Mouse (Mus musculus) forebrain, postnatal 0 days (tissue): ENCODE measurements around the gene Glrx. TPM values are rescaled to one million over a fixed set of nuclear protein-coding genes. Genes with fewer than 3 reads are reported as not detected.

Experiments used
- ATAC-seq: fragments of 200-750 bp; cut with Nextera tagmentation; 2 replicates; pipeline ENCODE4 v1.8.0; 2017; ENCODE audit warnings: mild to moderate bottlenecking, moderate library complexity
- DNase-seq: peaks from one replicate; pipeline ENCODE4 v3.0.0-alpha.2; 2015
- H3K27ac ChIP-seq: fragments of 300-500 bp; sonication (generic); 2 replicates; pipeline ENCODE4 v1.5.1; 2014; ENCODE audit warnings: low read depth, mild to moderate bottlenecking, antibody characterized with exemption, low read length, moderate library complexity, mixed read lengths
- H3K27me3 ChIP-seq: fragments of 300-500 bp; sonication (generic); 2 replicates; pipeline ENCODE4 v1.6.1; 2014; ENCODE audit warnings: mild to moderate bottlenecking, low read length, mixed read lengths; ENCODE audit not compliant: insufficient read depth
- H3K36me3 ChIP-seq: fragments of 300-500 bp; sonication (generic); 2 replicates; pipeline ENCODE4 v1.6.1; 2014; ENCODE audit warnings: mild to moderate bottlenecking, moderate library complexity; ENCODE audit not compliant: insufficient read depth
- H3K4me1 ChIP-seq: fragments of 300-500 bp; sonication (generic); 2 replicates; pipeline ENCODE4 v1.6.1; 2014; ENCODE audit warnings: antibody characterized with exemption; ENCODE audit not compliant: insufficient read depth
- H3K4me2 ChIP-seq: fragments of 300-500 bp; sonication (generic); 2 replicates; pipeline ENCODE4 v1.6.1; 2014; ENCODE audit warnings: low read depth, mild to moderate bottlenecking, moderate library complexity
- H3K4me3 ChIP-seq: fragments of 300-500 bp; sonication (generic); 2 replicates; pipeline ENCODE4 v1.5.1; 2014; ENCODE audit warnings: low read depth, low read length, mixed read lengths
- H3K9ac ChIP-seq: fragments of 300-500 bp; sonication (generic); 2 replicates; pipeline ENCODE4 v1.6.1; 2014; ENCODE audit warnings: mild to moderate bottlenecking
- H3K9me3 ChIP-seq: fragments of 300-500 bp; sonication (generic); 2 replicates; pipeline ENCODE4 v1.6.1; 2016; ENCODE audit warnings: low read length
- CTCF ChIP-seq: sonication (generic); IDR thresholded peaks from 2 replicates; pipeline ENCODE4 v1.5.1; 2016; ENCODE audit warnings: antibody characterized with exemption, control low read depth, low read depth
- WGBS: fragments of 180-500 bp; shearing (Covaris S2); extraction: QIAGEN DNeasy Blood & Tissue Kit; methylation state at CpG from one replicate; pipeline ENCODE4 v1.1.7; 2014; 5-methylcytosine and 5-hydroxymethylcytosine counted together
- polyA plus RNA-seq: library from polyadenylated mRNA; unstranded; fragments of >200 nt; fragmentation: Nextera tagmentation; extraction: Ambion mirVana; gene quantifications from 2 replicates; pipeline ENCODE4 v1.2.1, GENCODE M21; 2015
- total RNA-seq: library from RNA; depleted of rRNA; stranded (reverse); fragments of >200 nt; gene quantifications from 2 replicates; pipeline ENCODE4 v1.2.3, GENCODE M21; 2014; rRNA removed

Gene Glrx
- total RNA-seq, result 49.2 and 53.5 TPM in 2 replicates
- polyA plus RNA-seq, result 60.2 and 60.8 TPM in 2 replicates

DNA sequence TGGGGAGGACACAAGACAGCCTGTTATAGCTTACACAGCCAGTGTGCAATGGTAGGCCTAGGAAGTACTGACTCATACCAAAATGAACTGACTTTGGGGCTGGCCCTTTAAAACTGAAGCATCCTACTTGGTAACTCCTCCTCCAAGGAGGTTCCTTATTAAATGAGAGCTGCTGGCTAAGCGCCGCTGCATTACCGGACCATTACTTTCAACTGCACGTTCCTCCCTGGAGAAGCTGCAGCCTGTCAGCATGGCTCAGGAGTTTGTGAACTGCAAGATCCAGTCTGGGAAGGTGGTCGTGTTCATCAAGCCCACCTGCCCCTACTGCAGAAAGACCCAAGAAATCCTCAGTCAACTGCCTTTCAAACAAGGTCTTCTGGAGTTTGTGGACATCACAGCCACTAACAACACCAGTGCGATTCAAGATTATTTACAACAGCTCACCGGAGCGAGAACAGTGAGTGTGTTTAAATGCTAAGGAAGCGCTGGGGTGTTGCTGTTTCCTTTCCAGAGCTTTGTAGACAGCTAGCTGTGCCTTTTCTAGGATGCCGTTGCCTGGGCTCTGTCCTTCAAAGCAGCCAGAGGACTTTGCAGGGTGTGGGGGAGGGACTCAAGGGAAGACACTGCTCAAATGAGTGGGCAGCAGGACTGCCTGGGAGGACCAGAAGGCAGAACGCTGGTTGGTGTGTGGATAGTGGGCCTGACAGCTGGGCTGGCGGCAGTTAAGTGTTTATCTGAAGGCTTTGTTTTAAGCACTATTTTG is at the start of gene Glrx:
TSS of gene Glrx (plus strand) at position 150 of the 763 bp plus-strand sequence.
- peak; percentile 92 for ATAC-seq

DNA sequence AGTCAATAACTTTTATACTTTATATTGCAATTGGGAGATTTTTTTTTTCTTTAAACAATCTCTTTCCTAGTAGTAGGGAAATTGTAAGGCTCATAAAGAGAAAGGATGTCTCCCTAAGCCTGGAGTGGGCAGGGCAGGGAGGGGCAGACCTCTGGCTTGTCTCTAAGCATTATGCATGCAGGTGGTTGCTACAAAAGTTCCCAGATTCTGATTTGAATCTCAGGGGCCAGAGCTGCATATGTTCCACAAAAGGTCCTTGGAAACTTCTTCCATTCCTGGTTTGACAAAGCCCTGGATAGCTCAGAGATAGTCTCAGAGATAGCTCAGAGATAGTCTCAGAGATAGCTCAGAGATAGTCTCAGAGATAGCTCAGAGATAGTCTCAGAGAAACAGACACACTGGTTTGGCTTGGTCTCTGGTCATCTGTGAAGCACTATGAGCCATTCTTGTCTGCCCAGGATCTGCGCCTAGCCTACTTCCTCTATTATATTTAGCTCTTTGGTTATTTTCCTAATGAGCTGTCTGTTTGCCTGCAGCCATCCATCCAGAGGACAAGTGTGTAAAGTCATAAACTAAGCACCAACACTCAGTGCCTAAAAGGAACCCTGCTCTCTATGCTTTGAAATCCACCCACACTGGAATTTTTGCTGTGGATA is 49.0 kb upstream of the Glrx start:
- no peak overlapping the region for H3K4me3 ChIP-seq
- no peak for DNase-seq
- H3K4me1 ChIP-seq, result no peaks in the 10 kb centered on the region
- no peaks in the 10 kb centered on the region for H3K9me3 ChIP-seq
- H3K9ac ChIP-seq, result no peak overlapping the region
- no peak overlapping the region for H3K4me2 ChIP-seq
- no peaks in the 10 kb centered on the region for H3K36me3 ChIP-seq
- WGBS, result 79% methylated on average over 1 of the region's 1 CpGs
- H3K27ac ChIP-seq, result no peak overlapping the region
- no peak for ATAC-seq
- no peak for TF ChIP-seq CTCF
- no peaks in the 10 kb centered on the region for H3K27me3 ChIP-seq

More for the DNA sequence above, at the start of gene Glrx:
- H3K27ac ChIP-seq, result peak within 1 kb of the TSS; percentile 59
- no peaks in the 10 kb centered on the region for H3K27me3 ChIP-seq
- no peak for TF ChIP-seq CTCF
- peak; percentile 78 for DNase-seq
- H3K4me1 ChIP-seq, result peaks cover 14% of the 10 kb centered on the region
- H3K9ac ChIP-seq, result peak within 1 kb of the TSS; percentile 60
- under 1% methylated on average over 12 of the region's 12 CpGs for WGBS
- no peaks in the 10 kb centered on the region for H3K9me3 ChIP-seq
- H3K4me3 ChIP-seq, result peak within 1 kb of the TSS; percentile 45
- peak within 1 kb of the TSS; percentile 66 for H3K4me2 ChIP-seq
- H3K36me3 ChIP-seq, result no peaks in the 10 kb centered on the region

DNA sequence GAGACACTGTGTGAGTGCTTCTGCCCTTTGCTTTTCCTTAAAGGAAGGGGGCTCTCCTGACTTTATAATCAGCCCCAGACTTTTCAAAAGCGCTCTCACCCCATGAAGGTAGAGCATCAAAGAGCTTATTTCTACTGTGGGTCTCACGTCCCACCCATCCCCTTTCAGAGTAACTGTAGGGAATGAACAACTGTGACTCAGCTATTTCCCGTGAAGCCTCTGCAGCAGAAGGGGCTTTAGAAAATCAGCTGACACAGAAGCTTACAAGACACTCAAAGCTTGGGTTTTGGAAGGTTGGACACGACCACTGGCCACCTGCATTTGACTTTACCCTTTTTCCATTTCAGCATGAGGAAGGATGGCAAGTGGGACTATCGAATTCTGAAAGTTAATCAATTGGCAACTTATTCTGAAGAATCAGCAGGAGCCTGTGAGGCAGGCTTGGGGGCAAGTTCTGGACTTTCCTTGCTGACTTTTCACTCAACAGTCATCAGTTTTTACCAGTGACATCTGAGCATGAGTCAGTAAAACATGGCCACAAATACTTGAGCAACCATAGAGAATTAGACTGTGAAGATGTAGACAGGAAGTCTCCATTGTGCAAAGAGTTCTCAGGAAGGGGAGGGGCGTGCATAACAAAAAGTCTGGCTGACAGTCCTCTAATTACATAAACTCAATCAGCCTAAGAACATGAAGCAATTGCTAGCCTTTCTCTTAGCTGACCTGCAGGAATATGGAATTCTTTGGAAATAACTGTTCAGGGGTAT is 45.6 kb upstream of the Glrx start:
- no peak for ATAC-seq

DNA sequence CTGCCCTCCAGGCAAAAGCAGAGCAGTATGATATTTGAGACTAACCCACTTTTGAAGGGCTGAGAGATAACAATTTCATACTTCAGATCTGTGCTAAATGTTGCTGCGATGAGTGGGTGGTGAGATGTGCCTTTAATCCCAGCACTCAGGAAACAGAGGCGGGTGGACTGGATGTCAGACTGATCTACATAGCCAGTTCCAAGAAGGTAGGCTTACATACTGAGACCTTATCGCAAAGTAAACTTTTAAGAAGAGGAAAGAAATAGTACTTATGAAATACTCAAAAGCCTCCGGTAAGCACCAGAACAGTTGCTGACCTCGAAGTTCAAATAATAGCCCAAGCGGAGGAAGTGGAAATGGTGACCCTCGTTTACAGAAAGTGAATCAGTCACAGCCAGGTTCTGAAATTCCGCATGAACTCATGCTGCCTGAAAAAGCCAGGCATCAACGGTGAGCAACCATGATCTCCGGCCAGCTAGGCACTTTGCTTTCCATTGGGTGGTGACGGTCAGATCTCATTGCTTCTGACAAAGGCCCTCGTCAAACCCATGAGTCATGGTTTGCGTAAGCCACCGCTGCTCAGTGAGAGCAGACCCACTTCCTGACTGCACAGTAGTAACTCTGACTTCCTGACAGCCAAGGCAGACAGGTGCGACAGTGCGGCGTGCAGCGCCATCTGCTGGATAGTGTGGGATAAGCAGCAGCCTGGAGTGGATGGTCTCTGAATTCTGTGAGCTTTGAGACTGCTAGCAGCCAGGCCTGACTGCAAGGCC is 42.1 kb upstream of the Glrx start:
- DNase-seq (peak; percentile 93), ATAC-seq (peak; percentile 99)
- no peaks in the 10 kb centered on the region for H3K27me3 ChIP-seq
- no peaks in the 10 kb centered on the region for H3K9me3 ChIP-seq
- H3K4me1 ChIP-seq, result no peaks in the 10 kb centered on the region
- H3K27ac ChIP-seq, result no peak overlapping the region
- peak; percentile 100 for TF ChIP-seq CTCF
- peak overlapping the region; percentile 18 for H3K4me3 ChIP-seq
- WGBS, result 32% methylated on average over 18 of the region's 18 CpGs
- no peak overlapping the region for H3K9ac ChIP-seq
- no peaks in the 10 kb centered on the region for H3K36me3 ChIP-seq
- H3K4me2 ChIP-seq, result peak overlapping the region; percentile 47

More for the DNA sequence above, 45.6 kb upstream of the Glrx start:
- Histone ChIP-seq H3K9ac (no peak overlapping the region), H3K27ac (no peak overlapping the region), H3K36me3 (no peaks in the 10 kb centered on the region), H3K4me3 (no peak overlapping the region), H3K4me2 (no peak overlapping the region), H3K27me3 (no peaks in the 10 kb centered on the region), H3K4me1 (no peaks in the 10 kb centered on the region), H3K9me3 (no peaks in the 10 kb centered on the region)
- TF ChIP-seq CTCF, result no peak
- no peak for DNase-seq
- 65% methylated on average over 6 of the region's 6 CpGs for WGBS

DNA sequence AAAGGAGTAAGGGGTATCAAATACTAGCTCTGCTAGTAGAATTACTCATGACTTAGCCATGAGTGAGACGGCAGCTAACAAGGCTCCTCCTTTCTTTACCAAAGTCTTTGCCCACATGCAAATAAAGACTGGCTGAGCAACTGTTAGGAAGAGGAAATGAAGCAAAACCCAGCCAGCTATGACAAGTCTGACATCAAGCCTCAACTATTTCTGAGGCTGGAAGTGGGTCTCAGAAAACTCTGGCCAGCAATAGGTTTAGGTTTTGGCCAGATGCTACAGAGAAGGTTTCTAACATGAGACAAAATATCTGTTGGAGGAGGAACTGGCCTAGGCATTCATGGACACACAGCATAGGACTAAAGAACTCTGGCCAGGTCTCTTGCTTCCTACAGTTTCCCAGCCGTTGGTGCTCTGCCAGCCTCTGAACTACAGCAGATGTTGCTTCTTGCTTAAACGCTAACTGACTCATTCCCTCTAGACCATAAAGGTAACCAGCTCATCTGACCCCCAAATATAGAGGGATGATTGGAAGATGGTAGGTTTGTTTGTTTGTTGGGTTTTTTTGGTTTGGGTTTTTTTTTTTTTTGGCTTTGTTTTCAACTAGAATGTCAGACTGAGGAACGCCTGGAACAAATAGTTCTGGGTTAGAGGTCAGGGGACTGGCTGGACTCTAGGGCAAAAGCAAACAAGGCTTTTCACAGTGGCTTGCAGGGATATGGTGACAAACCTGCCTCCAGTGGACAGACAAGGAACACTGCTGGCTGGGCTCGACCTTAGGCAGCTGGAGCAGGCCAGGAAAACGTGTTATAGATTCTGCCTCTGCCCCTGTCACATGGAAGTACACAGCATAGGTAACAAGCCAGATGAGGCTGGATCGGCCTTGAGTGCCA is 41.0 kb upstream of the Glrx start:
- no peak overlapping the region for H3K27ac ChIP-seq
- no peaks in the 10 kb centered on the region for H3K4me1 ChIP-seq
- DNase-seq (no peak), ATAC-seq (no peak)
- H3K27me3 ChIP-seq, result no peaks in the 10 kb centered on the region
- no peak overlapping the region for H3K4me3 ChIP-seq
- 82% methylated on average over 7 of the region's 7 CpGs for WGBS
- H3K9me3 ChIP-seq, result no peaks in the 10 kb centered on the region
- no peak overlapping the region for H3K4me2 ChIP-seq
- H3K36me3 ChIP-seq, result no peaks in the 10 kb centered on the region
- H3K9ac ChIP-seq, result no peak overlapping the region
- no peak for TF ChIP-seq CTCF

DNA sequence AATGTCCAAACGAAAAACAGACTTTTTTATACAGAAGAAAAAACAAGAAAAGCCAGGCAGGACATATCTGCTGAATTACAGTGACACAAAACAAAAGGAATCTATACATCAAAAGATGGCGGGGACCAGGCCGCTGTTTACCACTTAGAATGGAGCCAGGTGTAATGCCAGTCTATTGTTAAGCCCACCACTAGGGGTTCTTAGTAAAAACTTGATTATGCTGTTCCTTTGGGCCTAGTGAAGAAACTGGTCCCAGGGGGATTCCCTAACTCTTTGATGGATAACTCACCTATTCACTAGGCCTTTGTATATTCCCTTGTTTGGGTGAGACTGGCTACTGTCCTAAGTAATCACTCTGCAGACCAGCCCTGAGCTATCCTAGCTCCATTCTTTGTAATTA is 40.2 kb upstream of the Glrx start:
- Histone ChIP-seq H3K9me3 (no peaks in the 10 kb centered on the region), H3K36me3 (no peaks in the 10 kb centered on the region), H3K27me3 (no peaks in the 10 kb centered on the region), H3K27ac (no peak overlapping the region), H3K4me3 (no peak overlapping the region), H3K4me1 (no peaks in the 10 kb centered on the region), H3K4me2 (no peak overlapping the region), H3K9ac (no peak overlapping the region)
- no peak for DNase-seq
- no peak for TF ChIP-seq CTCF
- ATAC-seq, result no peak
- 88% methylated on average over 3 of the region's 3 CpGs for WGBS
